Mouse (Mus musculus) stomach, embryonic 15.5 days (tissue): ENCODE results near the gene Limd2. TPM values are rescaled to one million over a fixed set of nuclear protein-coding genes. Genes with fewer than 3 reads are reported as not detected.
A peak's percentile ranks its signal among the peaks of the same experiment; 100 is the strongest.

ENCODE experiments used
- ATAC-seq: fragments of 200-750 bp; cut with Nextera tagmentation; 2 replicates; pipeline ENCODE4 v1.8.0; 2017; ENCODE audit warnings: low read depth, moderate number of reproducible peaks, moderate TSS enrichment; ENCODE audit not compliant: insufficient read depth, low FRiP score
- H3K27ac ChIP-seq: fragments of 300-500 bp; sonication (generic); 2 replicates; pipeline ENCODE4 v1.5.1; 2015; ENCODE audit warnings: mild to moderate bottlenecking, inconsistent platforms
- H3K27me3 ChIP-seq: fragments of 300-500 bp; sonication (generic); replicated peaks from 2 replicates; pipeline ENCODE4 v1.6.1; 2015; ENCODE audit warnings: inconsistent platforms
- H3K36me3 ChIP-seq: fragments of 300-500 bp; sonication (generic); 2 replicates; pipeline ENCODE4 v1.6.1; 2015; ENCODE audit warnings: inconsistent platforms
- H3K4me1 ChIP-seq: fragments of 300-500 bp; sonication (generic); 2 replicates; pipeline ENCODE4 v1.6.1; 2015; ENCODE audit warnings: inconsistent platforms
- H3K4me2 ChIP-seq: fragments of 300-500 bp; sonication (generic); 2 replicates; pipeline ENCODE4 v1.6.1; 2015; ENCODE audit warnings: mild to moderate bottlenecking, inconsistent platforms
- H3K4me3 ChIP-seq: fragments of 300-500 bp; sonication (generic); replicated peaks from 2 replicates; pipeline ENCODE4 v1.5.1; 2015; ENCODE audit warnings: inconsistent platforms
- H3K9ac ChIP-seq: fragments of 300-500 bp; sonication (generic); 2 replicates; pipeline ENCODE4 v1.6.1; 2015; ENCODE audit warnings: inconsistent platforms
- H3K9me3 ChIP-seq: fragments of 300-500 bp; sonication (generic); 2 replicates; pipeline ENCODE4 v1.6.1; 2016; ENCODE audit warnings: inconsistent platforms
- WGBS: fragments of 180-500 bp; shearing (Covaris S2); methylation state at CpG from one replicate; pipeline ENCODE4 v1.1.7; 2015; 5-methylcytosine and 5-hydroxymethylcytosine counted together
- polyA plus RNA-seq: library from polyadenylated mRNA; unstranded; fragments of >200 nt; fragmentation: Nextera tagmentation; extraction: Ambion mirVana; gene quantifications from 2 replicates; pipeline ENCODE4 v1.2.1, GENCODE M21; 2015

Limd2 gene
- polyA plus RNA-seq, 1 experiment from 2014 or later: 117 TPM

GRCm38 (mm10) chr11:106192657-106193370, 32.2 kb upstream of the Limd2 start:
- H3K9ac ChIP-seq: peak overlapping the region; percentile 75
- WGBS: 9% methylated on average over 19 of the region's 19 CpGs
- H3K4me1 ChIP-seq: peaks cover 5% of the 10 kb centered on the region; the same call in 1 of the 2 replicates
- H3K4me3 ChIP-seq: peak overlapping the region; percentile 77
- peak overlapping the region; percentile 88 for H3K27ac ChIP-seq
- 0 out of 2 replicates have a peak, but pooled peaks cover 13% of the 10 kb centered on the region for H3K36me3 ChIP-seq
- no peaks in the 10 kb centered on the region for H3K27me3 ChIP-seq
- ATAC-seq: peak; percentile 36
- H3K4me2 ChIP-seq: peak overlapping the region; percentile 66
- H3K9me3 ChIP-seq: no peaks in the 10 kb centered on the region

GRCm38 (mm10) chr11:106192241-106192640, 31.6 kb upstream of the Limd2 start:
- no peak overlapping the region for H3K27ac ChIP-seq
- 75% methylated on average over 5 of the region's 5 CpGs for WGBS
- no peaks in the 10 kb centered on the region for H3K27me3 ChIP-seq
- peak overlapping the region; percentile 77 for H3K4me3 ChIP-seq
- no peaks in the 10 kb centered on the region for H3K9me3 ChIP-seq
- no peak overlapping the region for H3K9ac ChIP-seq
- H3K36me3 ChIP-seq: 0 out of 2 replicates have a peak, but pooled peaks cover 8% of the 10 kb centered on the region
- peak overlapping the region; percentile 66 for H3K4me2 ChIP-seq
- H3K4me1 ChIP-seq: peaks cover 5% of the 10 kb centered on the region; the same call in 1 of the 2 replicates
- ATAC-seq: no peak

- H3K27me3 ChIP-seq: no peaks in the 10 kb centered on the region
- H3K9ac ChIP-seq: no peak overlapping the region
- H3K36me3 ChIP-seq: 0 out of 2 replicates have a peak, but pooled peaks cover 3% of the 10 kb centered on the region
- no peaks in the 10 kb centered on the region for H3K9me3 ChIP-seq
- H3K4me2 ChIP-seq: no peak overlapping the region
- 92% methylated on average over 3 of the region's 3 CpGs for WGBS
- H3K4me1 ChIP-seq: peaks cover 5% of the 10 kb centered on the region; the same call in 1 of the 2 replicates
- H3K27ac ChIP-seq: no peak overlapping the region
- no peak overlapping the region for H3K4me3 ChIP-seq
- ATAC-seq: no peak
Observed at GRCm38 (mm10) chr11:106191716-106192115, 31.1 kb upstream of the Limd2 start.

GRCm38 (mm10) chr11:106187326-106187725, 26.7 kb upstream of the Limd2 start:
- 92% methylated on average over 4 of the region's 4 CpGs for WGBS
- no peak for ATAC-seq
- Histone ChIP-seq H3K36me3 (no peaks in the 10 kb centered on the region), H3K27me3 (no peaks in the 10 kb centered on the region), H3K4me3 (no peak overlapping the region), H3K9me3 (no peaks in the 10 kb centered on the region), H3K4me2 (no peak overlapping the region), H3K9ac (no peak overlapping the region), H3K4me1 (0 out of 2 replicates have a peak, but pooled peaks cover 3% of the 10 kb centered on the region), H3K27ac (no peak overlapping the region)

GRCm38 (mm10) chr11:106180449-106180801, 19.8 kb upstream of the Limd2 start:
- 92% methylated on average over 2 of the region's 2 CpGs for WGBS
- Histone ChIP-seq H3K4me1 (no peaks in the 10 kb centered on the region), H3K27ac (no peak overlapping the region), H3K4me3 (no peak overlapping the region), H3K9me3 (no peaks in the 10 kb centered on the region), H3K4me2 (no peak overlapping the region), H3K27me3 (no peaks in the 10 kb centered on the region), H3K9ac (no peak overlapping the region), H3K36me3 (0 out of 2 replicates have a peak, but pooled peaks cover 3% of the 10 kb centered on the region)
- no peak for ATAC-seq

GRCm38 (mm10) chr11:106179711-106180448, 19.2 kb upstream of the Limd2 start:
- Histone ChIP-seq H3K27ac (no peak overlapping the region), H3K4me2 (no peak overlapping the region), H3K4me3 (no peak overlapping the region), H3K27me3 (no peaks in the 10 kb centered on the region), H3K4me1 (no peaks in the 10 kb centered on the region), H3K36me3 (0 out of 2 replicates have a peak, but pooled peaks cover 3% of the 10 kb centered on the region), H3K9ac (no peak overlapping the region), H3K9me3 (no peaks in the 10 kb centered on the region)
- 67% methylated on average over 7 of the region's 7 CpGs for WGBS
- ATAC-seq: no peak

- 68% methylated on average over 5 of the region's 5 CpGs for WGBS
- peak; percentile 47; the same call in 1 of the 2 replicates for ATAC-seq
Observed at GRCm38 (mm10) chr11:106178036-106178782, 17.5 kb upstream of the Limd2 start.

GRCm38 (mm10) chr11:106176372-106176771, 15.7 kb upstream of the Limd2 start:
- H3K4me1 ChIP-seq: no peaks in the 10 kb centered on the region

More at GRCm38 (mm10) chr11:106178036-106178782, 17.5 kb upstream of the Limd2 start:
- peaks cover 7% of the 10 kb centered on the region; the same call in 1 of the 2 replicates for H3K36me3 ChIP-seq
- H3K4me3 ChIP-seq: no peak overlapping the region
- H3K27ac ChIP-seq: no peak overlapping the region
- no peak overlapping the region for H3K9ac ChIP-seq
- no peaks in the 10 kb centered on the region for H3K27me3 ChIP-seq
- no peak overlapping the region for H3K4me2 ChIP-seq
- H3K9me3 ChIP-seq: no peaks in the 10 kb centered on the region
- no peaks in the 10 kb centered on the region for H3K4me1 ChIP-seq

GRCm38 (mm10) chr11:106175081-106175480, 14.4 kb upstream of the Limd2 start:
- Histone ChIP-seq H3K4me2 (no peak overlapping the region), H3K9me3 (no peaks in the 10 kb centered on the region), H3K27me3 (no peaks in the 10 kb centered on the region), H3K27ac (no peak overlapping the region), H3K9ac (no peak overlapping the region), H3K36me3 (peaks cover 4% of the 10 kb centered on the region; the same call in 1 of the 2 replicates), H3K4me1 (no peaks in the 10 kb centered on the region), H3K4me3 (no peak overlapping the region)
- WGBS: 55% methylated on average over 3 of the region's 3 CpGs
- ATAC-seq: no peak

More at GRCm38 (mm10) chr11:106176372-106176771, 15.7 kb upstream of the Limd2 start:
- Histone ChIP-seq H3K27ac (no peak overlapping the region), H3K9me3 (no peaks in the 10 kb centered on the region), H3K36me3 (peaks cover 4% of the 10 kb centered on the region; the same call in 1 of the 2 replicates), H3K27me3 (no peaks in the 10 kb centered on the region), H3K9ac (no peak overlapping the region), H3K4me3 (no peak overlapping the region), H3K4me2 (no peak overlapping the region)
- ATAC-seq: no peak
- WGBS: 60% methylated on average over 5 of the region's 5 CpGs

GRCm38 (mm10) chr11:106174372-106174771, 13.7 kb upstream of the Limd2 start:
- no peak overlapping the region for H3K4me2 ChIP-seq
- no peaks in the 10 kb centered on the region for H3K9me3 ChIP-seq
- H3K4me1 ChIP-seq: no peaks in the 10 kb centered on the region
- no peak overlapping the region for H3K9ac ChIP-seq
- H3K27ac ChIP-seq: no peak overlapping the region
- peaks cover 4% of the 10 kb centered on the region; the same call in 1 of the 2 replicates for H3K36me3 ChIP-seq
- 73% methylated on average over 5 of the region's 5 CpGs for WGBS
- ATAC-seq: no peak
- H3K27me3 ChIP-seq: no peaks in the 10 kb centered on the region
- H3K4me3 ChIP-seq: no peak overlapping the region

- Histone ChIP-seq H3K27me3 (no peaks in the 10 kb centered on the region), H3K36me3 (peaks cover 4% of the 10 kb centered on the region; the same call in 1 of the 2 replicates), H3K4me1 (no peaks in the 10 kb centered on the region), H3K4me2 (no peak overlapping the region), H3K4me3 (no peak overlapping the region), H3K9me3 (no peaks in the 10 kb centered on the region), H3K27ac (no peak overlapping the region), H3K9ac (no peak overlapping the region)
- 84% methylated on average over 2 of the region's 2 CpGs for WGBS
- ATAC-seq: no peak
Observed at GRCm38 (mm10) chr11:106173228-106173627, 12.6 kb upstream of the Limd2 start.
